Comparison of ENCODE assay signal across 9 mouse cellular contexts in the genomic region with DNA sequence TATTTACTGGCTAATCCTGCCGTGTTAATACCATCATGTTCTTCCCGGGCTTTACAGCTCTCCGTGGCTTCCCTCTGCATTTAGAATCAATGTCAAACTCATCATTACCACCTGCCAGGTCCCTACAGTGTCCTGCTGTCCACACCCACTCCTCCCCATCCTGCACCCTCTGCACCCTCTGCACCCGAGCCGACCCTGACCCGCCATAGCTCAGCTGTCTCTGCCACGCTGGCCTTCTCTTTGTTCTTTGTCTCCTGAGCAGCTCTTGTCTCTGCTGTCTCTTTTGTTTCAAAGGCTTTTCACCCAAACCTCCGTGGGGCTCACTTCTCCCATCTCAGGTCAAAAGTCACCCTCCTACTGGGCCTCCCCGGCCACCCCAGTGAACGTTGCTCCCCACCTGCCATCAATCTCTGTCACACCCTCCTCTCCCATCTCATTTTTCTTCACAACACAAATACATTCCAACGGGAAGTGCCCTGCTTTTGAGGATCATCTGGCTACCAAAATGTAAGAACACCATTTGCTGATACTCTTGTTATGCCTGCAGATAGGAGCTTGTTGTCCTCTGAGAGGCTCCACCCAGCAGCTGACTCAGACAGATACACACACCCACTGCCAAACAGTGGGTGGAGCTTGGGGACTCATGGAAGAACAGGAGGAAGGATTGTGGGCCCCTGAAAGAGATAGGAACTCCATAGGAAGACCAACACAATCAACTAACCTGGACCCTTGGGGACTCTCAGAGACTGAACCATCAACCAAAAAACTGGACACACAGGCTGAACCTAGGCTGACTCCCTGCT.
DNase-seq lines count a peak whose midpoint lies in the region; ATAC-seq and TF ChIP-seq lines count a peak whose summit lies in the region.
"Had no signal": no experiment of that assay in that cellular context is flagged by ENCODE, and none has a peak within 500 bp of the region (broad histone marks: within the 10 kb centered on the region; RNA-seq: fewer than 3 reads in every experiment).

No protein-coding gene starts in this region.

- no peak overlapping the region for H3K9ac ChIP-seq in heart, embryonic 12.5 days
- no peak overlapping the region for H3K9ac ChIP-seq in heart, adult 2 months (ENCODE audit: low read depth, low read length)
- no peak overlapping the region for H3K9ac ChIP-seq in forebrain, postnatal 0 days
- peak overlapping the region; percentile 40 for H3K9ac ChIP-seq in midbrain, embryonic 11.5 days (ENCODE audit: low read length)

- no peaks in the 10 kb centered on the region for H3K9me3 ChIP-seq in heart, embryonic 12.5 days (replicated peaks)
- H3K9me3 ChIP-seq in forebrain, postnatal 0 days (ENCODE audit: low read length), result no peaks in the 10 kb centered on the region
- no peaks in the 10 kb centered on the region for H3K9me3 ChIP-seq in midbrain, embryonic 11.5 days (ENCODE audit: control insufficient read depth, low read length)

- no peaks in the 10 kb centered on the region for H3K79me2 ChIP-seq in heart, adult 2 months (replicated peaks; ENCODE audit: control insufficient read depth, insufficient read depth, low read length)

- TF ChIP-seq POLR2A in heart, adult 2 months (IDR thresholded peaks at IDR 0.05; ENCODE audit: insufficient read depth, low read depth, low read length), result no peak

- TF ChIP-seq CTCF in heart, adult 2 months (IDR thresholded peaks at IDR 0.05), result no peak
- no peak for TF ChIP-seq CTCF in forebrain, postnatal 0 days (IDR thresholded peaks at IDR 0.05; ENCODE audit: low read depth)

- H3K4me2 ChIP-seq in heart, embryonic 12.5 days, result peak overlapping the region; percentile 1; the same call in 1 of the 2 replicates
- no peak overlapping the region for H3K4me2 ChIP-seq in forebrain, postnatal 0 days (ENCODE audit: low read depth)
- peak overlapping the region; percentile 19 for H3K4me2 ChIP-seq in midbrain, embryonic 11.5 days

- H3K4me3 ChIP-seq in heart, embryonic 12.5 days, result no peak overlapping the region
- no peak overlapping the region for H3K4me3 ChIP-seq in heart, adult 2 months
- no peak overlapping the region for H3K4me3 ChIP-seq in forebrain, postnatal 0 days (ENCODE audit: low read depth, low read length)
- H3K4me3 ChIP-seq in midbrain, embryonic 11.5 days (ENCODE audit: low read depth, low read length), result no peak overlapping the region

- peaks cover 44% of the 10 kb centered on the region for H3K4me1 ChIP-seq in heart, embryonic 12.5 days (replicated peaks)
- no peaks in the 10 kb centered on the region for H3K4me1 ChIP-seq in heart, adult 2 months (ENCODE audit: control insufficient read depth, insufficient read depth, low read length)
- peaks cover 21% of the 10 kb centered on the region for H3K4me1 ChIP-seq in forebrain, postnatal 0 days (ENCODE audit: insufficient read depth)
- H3K4me1 ChIP-seq in midbrain, embryonic 11.5 days (ENCODE audit: control insufficient read depth, insufficient read depth, low read length), result peaks cover 37% of the 10 kb centered on the region

- intact Hi-C loops in heart, adult 2 months (cut with DNase I), result no loop called here

- no peaks in the 10 kb centered on the region for H3K27me3 ChIP-seq in heart, embryonic 12.5 days (replicated peaks)
- no peaks in the 10 kb centered on the region for H3K27me3 ChIP-seq in heart, adult 2 months (ENCODE audit: control insufficient read depth, insufficient read depth, low read length)
- no peaks in the 10 kb centered on the region for H3K27me3 ChIP-seq in forebrain, postnatal 0 days (ENCODE audit: insufficient read depth, low read length)
- no peaks in the 10 kb centered on the region for H3K27me3 ChIP-seq in midbrain, embryonic 11.5 days (ENCODE audit: control insufficient read depth, insufficient read depth, low read length)

- DNase-seq in heart, adult 2 months, result no peak
- DNase-seq in NIH3T3 (ENCODE audit: low read depth), result peak; percentile 37
- DNase-seq in forebrain, postnatal 0 days, result no peak
- no peak for DNase-seq in midbrain, embryonic 11.5 days (ENCODE audit: low spot score, missing footprints)
- no peak for DNase-seq in adrenal gland, postnatal 25 days
- DNase-seq in cerebellum, postnatal 10 days, result no peak
- no peak for DNase-seq in kidney, adult 9 months
- DNase-seq: kidney, adult 8-10 months had no signal

- TF ChIP-seq EP300 in heart, adult 2 months (IDR thresholded peaks at IDR 0.05; ENCODE audit: insufficient read depth, low read depth, low read length), result no peak

- no peak overlapping the region for H3K27ac ChIP-seq in heart, embryonic 12.5 days (ENCODE audit: poor library complexity, severe bottlenecking)
- H3K27ac ChIP-seq in heart, adult 2 months, result no peak overlapping the region
- peak overlapping the region; percentile 29; the same call in 1 of the 2 replicates for H3K27ac ChIP-seq in forebrain, postnatal 0 days (ENCODE audit: low read depth, low read length)
- H3K27ac ChIP-seq in midbrain, embryonic 11.5 days (ENCODE audit: low read depth, low read length), result peak overlapping the region; percentile 61

- ATAC-seq in heart, embryonic 12.5 days (ENCODE audit: insufficient number of reproducible peaks, low FRiP score), result peak; percentile 75
- no peak for ATAC-seq in forebrain, postnatal 0 days
- ATAC-seq in midbrain, embryonic 11.5 days (ENCODE audit: low FRiP score), result peak; percentile 47; the same call in 1 of the 2 replicates

- WGBS in heart, embryonic 12.5 days, result 36% methylated on average over 11 of the region's 11 CpGs
- WGBS in heart, adult 2 months, result 52% methylated on average over 11 of the region's 11 CpGs
- 22% methylated on average over 11 of the region's 11 CpGs for WGBS in forebrain, postnatal 0 days
- WGBS in midbrain, embryonic 11.5 days, result 10% methylated on average over 11 of the region's 11 CpGs

- H3K36me3 ChIP-seq in heart, embryonic 12.5 days, result no peaks in the 10 kb centered on the region
- no peaks in the 10 kb centered on the region for H3K36me3 ChIP-seq in heart, adult 2 months (ENCODE audit: control insufficient read depth, insufficient read depth, low read length)
- no peaks in the 10 kb centered on the region for H3K36me3 ChIP-seq in forebrain, postnatal 0 days (ENCODE audit: insufficient read depth)
- no peaks in the 10 kb centered on the region for H3K36me3 ChIP-seq in midbrain, embryonic 11.5 days (ENCODE audit: control insufficient read depth, insufficient read depth, low read length)

Comparison
In these comparisons a context has a peak if more than half of its experiments do, and no peak if none do; other contexts are left out.
1. H3K27ac ChIP-seq: peak in forebrain, postnatal 0 days (single experiment) and midbrain, embryonic 11.5 days (single experiment); none in heart, embryonic 12.5 days (single experiment) and heart, adult 2 months (single experiment).